Mouse (Mus musculus): Measurements from ENCODE around the gene Gatc. TPM values are rescaled to one million over a fixed set of nuclear protein-coding genes. Genes with fewer than 3 reads are reported as not detected.
"Not testable (repeated sequence)": the region's sequence is repeated elsewhere in the genome, so short reads cannot be mapped to it uniquely, and the experiment has no call there.

Gatc gene
- total RNA-seq, 2 experiments from 2014 or later, result 15.3 to 50.2 TPM

DNA sequence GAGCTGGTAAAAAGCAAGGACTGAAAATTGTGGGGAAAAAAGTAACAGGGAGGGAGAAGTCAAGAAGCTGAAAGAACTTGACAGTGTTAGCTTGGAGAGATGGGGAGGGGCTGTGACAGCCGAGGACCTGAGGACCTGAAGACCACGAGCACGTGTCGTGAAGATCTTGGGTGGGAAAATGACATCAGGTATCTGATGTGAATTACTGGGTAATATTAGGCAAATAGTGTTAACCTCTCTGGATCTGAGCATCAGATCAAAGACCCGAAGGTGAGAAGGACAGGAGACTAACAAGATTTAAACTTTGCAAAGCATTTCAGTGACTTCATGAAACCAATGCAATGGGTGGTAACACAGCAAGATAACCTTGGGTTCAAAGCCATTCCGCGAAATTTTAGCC lies 971 bp downstream of the Gatc start:
- ATAC-seq (replicated peaks; ENCODE audit: poor library complexity, severe bottlenecking), result no peak

GRCm38 (mm10) chr5:115333626-115334025 lies 7.4 kb downstream of the Gatc start:
- ATAC-seq (replicated peaks; ENCODE audit: poor library complexity, severe bottlenecking), result peak; percentile 47

- ATAC-seq (replicated peaks; ENCODE audit: poor library complexity, severe bottlenecking), result no peak
Observed at GRCm38 (mm10) chr5:115330955-115331354, 10.0 kb downstream of the Gatc start.

- ATAC-seq (replicated peaks; ENCODE audit: poor library complexity, severe bottlenecking), result 0 out of 2 replicates have a peak, but pooled peaks have one; percentile 26
Observed at GRCm38 (mm10) chr5:115327610-115328548, 13.1 kb downstream of the Gatc start.

DNA sequence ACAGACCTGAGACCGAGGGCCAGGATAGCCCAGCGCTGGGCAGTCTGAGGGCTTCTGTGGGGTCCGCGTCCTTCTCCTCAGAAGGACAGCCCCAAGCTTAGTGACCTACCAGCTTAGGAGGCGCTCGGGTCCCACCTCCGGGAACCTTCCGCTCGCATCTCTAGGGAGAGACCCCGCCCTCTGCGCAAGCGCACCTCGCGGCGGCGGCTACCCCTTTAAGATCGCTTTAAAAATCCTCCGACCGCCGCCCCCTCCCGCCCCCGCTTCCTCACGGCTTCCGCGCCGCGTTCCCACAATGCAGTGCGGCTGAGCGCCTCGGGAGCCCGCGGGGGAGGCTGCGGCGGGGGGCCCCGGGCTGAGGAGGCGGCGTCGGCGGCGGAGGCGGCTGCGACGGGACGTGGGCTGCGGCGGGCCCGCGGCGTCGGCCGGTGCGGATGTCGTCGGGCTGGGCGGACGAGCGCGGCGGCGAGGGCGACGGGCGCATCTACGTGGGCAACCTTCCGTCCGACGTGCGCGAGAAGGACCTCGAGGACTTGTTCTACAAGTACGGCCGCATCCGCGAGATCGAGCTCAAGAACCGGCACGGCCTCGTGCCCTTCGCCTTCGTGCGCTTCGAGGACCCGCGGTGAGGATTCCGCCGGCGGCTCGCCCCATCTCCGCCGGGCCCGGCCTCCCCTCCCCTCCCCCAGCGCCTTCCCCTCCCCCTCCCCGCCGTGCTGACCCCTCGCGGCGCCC lies 13.9 kb downstream of the Gatc start, which contains the start of gene Srsf9:
Srsf9 (plus strand) TSS at position 303 of the 735 bp plus-strand sequence.
- peak; percentile 89 for ATAC-seq (replicated peaks; ENCODE audit: poor library complexity, severe bottlenecking)

DNA sequence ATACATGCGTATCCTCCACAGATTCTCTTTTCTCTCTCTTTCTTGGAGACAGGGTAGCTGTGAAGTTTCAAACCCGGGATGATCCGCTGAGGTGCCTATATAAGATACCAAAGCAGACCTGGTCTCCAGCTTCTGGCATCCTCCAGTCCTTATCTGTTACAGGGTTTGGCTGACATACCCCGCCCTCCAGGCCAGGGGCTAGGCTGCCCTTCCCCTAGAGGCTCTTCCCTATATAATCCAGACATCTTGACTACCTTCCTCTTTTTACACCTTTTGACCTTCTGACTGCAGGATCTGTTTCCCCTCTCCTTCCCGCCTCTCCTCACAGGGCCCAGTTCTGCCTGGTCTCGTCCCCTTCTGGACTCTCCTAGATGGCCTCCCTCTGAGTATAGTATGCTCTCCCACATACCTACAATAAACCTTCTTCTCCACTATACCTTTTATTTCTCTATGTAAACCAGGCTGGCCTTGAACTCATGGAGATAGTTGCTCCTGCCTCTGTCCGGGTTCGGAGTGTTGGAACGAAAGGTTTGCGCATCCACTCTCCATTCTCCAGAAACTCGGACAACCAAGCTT lies 14.6 kb downstream of the Gatc start:
- peak; percentile 51 for ATAC-seq (replicated peaks; ENCODE audit: poor library complexity, severe bottlenecking)

GRCm38 (mm10) chr5:115319004-115319940 lies 21.7 kb downstream of the Gatc start:
- ATAC-seq (replicated peaks; ENCODE audit: poor library complexity, severe bottlenecking), result peak; percentile 97

- no peak for ATAC-seq (replicated peaks; ENCODE audit: poor library complexity, severe bottlenecking)
Observed at GRCm38 (mm10) chr5:115317645-115318328, 23.2 kb downstream of the Gatc start.

DNA sequence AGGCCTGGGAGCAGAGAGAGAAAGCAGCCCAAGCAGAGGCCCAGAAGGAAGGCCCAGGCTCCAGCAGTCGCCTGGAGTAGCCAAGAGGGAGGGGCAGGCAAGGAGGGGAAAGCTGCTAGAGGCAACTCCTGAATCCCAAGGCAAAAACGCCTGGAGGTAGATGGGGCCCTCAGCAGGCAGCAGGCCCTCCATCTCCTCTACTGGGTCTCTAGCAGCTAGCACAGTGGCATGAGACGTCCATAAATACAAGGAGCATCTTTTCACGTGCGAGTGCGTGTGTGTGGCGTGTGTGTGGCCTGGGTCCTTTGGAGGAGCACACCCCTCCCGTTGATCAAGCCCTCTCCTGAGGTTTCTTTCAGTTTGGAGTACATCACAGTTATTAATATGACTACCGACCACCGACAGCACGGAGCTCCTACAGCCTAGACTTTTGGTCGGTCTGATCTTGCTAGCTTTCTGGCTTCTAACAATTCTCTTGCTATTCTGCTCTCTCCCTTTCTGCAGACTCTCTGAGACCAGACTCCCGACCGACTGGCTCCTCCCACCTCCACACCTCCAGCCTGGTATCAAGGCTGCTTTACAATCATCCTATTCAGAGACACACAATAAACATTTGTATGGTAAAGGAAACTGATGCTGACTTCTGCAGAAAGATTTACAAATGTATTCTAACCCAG lies 23.9 kb downstream of the Gatc start:
- ATAC-seq (replicated peaks; ENCODE audit: poor library complexity, severe bottlenecking), result no peak

- ATAC-seq (replicated peaks; ENCODE audit: poor library complexity, severe bottlenecking), result no peak
Observed at GRCm38 (mm10) chr5:115313668-115313943, 27.4 kb downstream of the Gatc start.

GRCm38 (mm10) chr5:115312816-115313667 lies 27.9 kb downstream of the Gatc start:
- ATAC-seq (replicated peaks; ENCODE audit: poor library complexity, severe bottlenecking), result peak; percentile 81

GRCm38 (mm10) chr5:115312354-115312753 lies 28.6 kb downstream of the Gatc start:
- no peak for ATAC-seq (replicated peaks; ENCODE audit: poor library complexity, severe bottlenecking)

DNA sequence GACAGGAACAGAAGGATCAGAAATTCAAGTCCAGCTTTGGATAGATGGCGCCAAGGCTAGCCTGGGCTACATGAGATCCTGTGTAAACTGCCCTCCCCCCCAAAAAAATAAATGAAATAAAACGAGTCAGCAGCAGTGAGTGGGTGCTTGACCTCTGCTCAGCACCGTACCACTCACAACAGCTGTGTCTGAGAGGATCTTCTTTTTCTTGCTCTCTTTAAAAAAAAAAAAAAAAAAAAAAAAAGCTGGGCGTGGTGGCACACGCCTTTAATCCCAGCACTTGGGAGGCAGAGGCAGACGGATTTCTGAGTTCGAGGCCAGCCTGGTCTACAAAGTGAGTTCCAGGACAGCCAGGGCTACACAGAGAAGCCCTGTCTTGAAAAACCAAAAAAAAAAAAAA lies 38.8 kb downstream of the Gatc start:
- not testable (repeated sequence) for ATAC-seq (replicated peaks; ENCODE audit: poor library complexity, severe bottlenecking)

- no peak for ATAC-seq (replicated peaks; ENCODE audit: poor library complexity, severe bottlenecking)
Observed at GRCm38 (mm10) chr5:115301615-115302014, 39.4 kb downstream of the Gatc start.

DNA sequence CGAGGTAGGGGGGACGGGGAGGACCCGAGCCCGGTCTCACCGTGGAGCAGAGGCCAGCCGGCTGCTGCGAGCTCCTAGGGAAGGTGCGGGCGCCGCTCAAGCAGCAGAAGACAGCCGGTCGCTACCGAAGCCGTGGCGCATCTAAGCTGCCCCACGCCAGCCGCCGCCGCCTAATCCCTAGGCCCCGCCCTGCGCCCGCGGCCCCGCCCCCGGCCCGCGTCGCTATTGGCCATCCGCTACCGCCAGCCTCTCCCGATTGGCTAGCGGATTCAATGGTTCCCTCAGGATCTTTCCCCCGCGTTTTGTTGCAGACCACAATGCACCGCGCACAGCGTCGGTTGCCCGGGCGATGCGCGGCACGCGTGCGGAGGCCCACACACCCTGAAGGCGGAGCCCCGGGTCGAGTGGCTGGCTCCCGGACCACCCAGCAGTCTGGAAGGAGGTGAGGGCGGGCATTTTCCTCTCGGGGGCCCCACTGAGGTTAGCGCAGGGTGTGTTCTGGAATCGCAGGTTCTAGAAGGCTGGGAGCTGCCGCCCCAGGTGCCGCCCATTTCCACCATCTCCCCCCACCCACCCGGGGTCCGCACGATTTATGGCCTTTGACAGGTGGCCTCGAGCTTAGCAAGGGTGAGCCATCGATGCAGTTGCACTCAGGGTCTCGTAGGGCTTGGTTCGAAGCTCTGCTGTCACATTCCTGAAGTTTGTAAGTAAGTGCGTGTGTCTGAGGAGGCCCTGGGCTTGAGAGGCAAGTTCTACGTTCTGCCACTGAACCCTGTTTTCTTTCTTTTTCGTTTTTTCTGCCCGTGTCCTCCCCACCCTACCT lies 40.0 kb downstream of the Gatc start, which contains the start of gene Dynll1:
Dynll1 (minus strand) TSS at position 208 of the 823 bp plus-strand sequence.
- peak; percentile 95 for ATAC-seq (replicated peaks; ENCODE audit: poor library complexity, severe bottlenecking)

DNA sequence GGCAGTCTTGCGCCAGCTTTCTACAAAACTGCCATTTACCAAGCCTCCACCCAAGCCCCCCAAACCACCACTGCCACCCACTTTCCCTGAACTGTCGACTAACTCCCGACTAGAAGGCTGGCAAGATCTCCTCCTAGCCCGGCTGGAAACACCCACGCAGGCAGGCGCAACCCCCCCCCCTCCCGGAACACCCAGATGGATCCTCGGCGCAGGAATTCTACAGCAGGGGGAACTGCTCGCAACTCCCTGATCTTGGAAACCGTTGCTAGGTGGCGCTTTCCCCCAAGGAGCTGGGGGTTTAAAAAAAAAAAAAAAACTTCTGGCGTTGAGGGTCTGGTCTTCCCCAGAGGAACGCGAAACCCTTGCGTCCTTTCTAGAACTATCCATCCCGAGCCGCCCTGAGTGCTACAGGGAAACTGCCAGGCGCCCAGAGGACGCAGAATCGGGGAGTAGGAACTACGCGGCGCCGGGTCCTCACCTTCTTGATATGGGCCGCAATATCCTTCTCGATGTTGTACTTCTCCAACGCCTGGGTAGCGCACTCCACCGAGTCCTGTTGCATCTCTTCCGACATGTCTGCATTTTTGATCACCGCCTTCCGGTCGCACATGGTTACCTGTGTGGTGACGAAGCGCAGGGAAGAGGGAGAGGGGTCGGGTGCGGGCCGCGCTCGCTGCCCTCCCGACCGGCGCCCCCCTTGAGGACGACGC lies 40.8 kb downstream of the Gatc start:
- ATAC-seq (replicated peaks; ENCODE audit: poor library complexity, severe bottlenecking), result peak; percentile 7; the same call in 1 of the 2 replicates

Data from granulocyte monocyte progenitor cell, adult 5-6 weeks (primary cell).